Mouse (Mus musculus): Measurements from ENCODE around the gene Zkscan7. TPM values are rescaled to one million over a fixed set of nuclear protein-coding genes. Genes with fewer than 3 reads are reported as not detected.
"Not testable (repeated sequence)": the region's sequence is repeated elsewhere in the genome, so short reads cannot be mapped to it uniquely, and the experiment has no call there.

Zkscan7 gene
- polyA plus RNA-seq (2014; fragmentation: Nextera tagmentation; extraction: Ambion mirVana) = 5.5 and 5.7 TPM in 2 replicates

DNA sequence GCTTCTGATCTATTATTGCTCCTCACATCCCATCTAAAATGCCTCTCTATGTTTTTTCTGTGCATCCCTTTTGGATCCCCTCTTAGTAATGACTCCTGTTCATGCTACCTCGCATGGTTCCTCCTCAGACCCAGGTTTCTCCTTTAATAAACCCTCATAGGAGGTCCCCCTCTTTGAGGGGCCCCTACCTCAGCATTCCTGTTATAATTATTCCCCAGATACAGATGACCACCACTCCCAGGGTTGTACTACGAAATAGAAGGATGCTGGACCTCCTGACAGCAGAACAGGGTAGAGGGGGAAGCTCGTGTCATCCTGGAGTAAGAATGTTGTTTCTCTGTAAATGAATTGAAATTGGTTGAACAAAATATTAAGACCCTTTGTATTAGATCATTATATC lies at the start of gene Zkscan7:
TSS of gene Zkscan7 (plus strand) at position 301 of the 400 bp plus-strand sequence.
- H3K9ac ChIP-seq (ENCODE audit: low read length) = peak within 1 kb of the TSS; percentile 62; the same call in 1 of the 2 replicates
- no peaks in the 10 kb centered on the region for H3K27me3 ChIP-seq (ENCODE audit: control insufficient read depth, insufficient read depth, low read length)
- no peak for DNase-seq (ENCODE audit: low spot score)
- H3K4me2 ChIP-seq (ENCODE audit: low read depth, low read length, severe bottlenecking) = peak within 1 kb of the TSS; percentile 78
- H3K4me1 ChIP-seq (replicated peaks; ENCODE audit: control insufficient read depth, insufficient read depth, low read length) = no peaks in the 10 kb centered on the region; the same call in 1 of the 2 replicates
- no peaks in the 10 kb centered on the region for H3K36me3 ChIP-seq (ENCODE audit: control insufficient read depth, insufficient read depth, low read length)
- peak within 1 kb of the TSS; percentile 55 for H3K4me3 ChIP-seq (ENCODE audit: low read depth, low read length)
- 81% methylated on average over 3 of the region's 3 CpGs for WGBS
- no peak for ATAC-seq (replicated peaks; ENCODE audit: low FRiP score)
- no peak within 1 kb of the TSS for H3K27ac ChIP-seq (ENCODE audit: low read depth, low read length)
- no peaks in the 10 kb centered on the region for H3K9me3 ChIP-seq (ENCODE audit: control insufficient read depth, low read length)

DNA sequence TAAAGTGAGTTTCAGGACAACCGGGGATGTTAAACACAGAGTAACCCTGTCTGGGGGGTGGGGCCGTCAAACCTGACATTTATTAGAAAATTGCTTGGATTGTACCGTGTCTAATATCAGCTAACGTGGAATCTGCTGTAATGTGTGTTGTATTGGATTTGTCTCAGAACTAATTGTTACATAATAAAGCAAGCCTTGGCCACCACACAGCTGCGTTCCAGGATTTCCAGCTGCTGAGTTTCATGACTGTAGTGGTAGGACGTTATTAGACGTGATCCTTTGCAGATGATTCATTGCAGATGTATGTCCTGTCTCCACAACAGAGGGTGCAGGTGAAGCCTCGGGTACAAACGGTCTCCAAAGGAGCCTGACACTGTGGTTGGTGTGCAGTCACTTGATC lies 49.4 kb upstream of the Zkscan7 start:
- WGBS = 76% methylated on average over 9 of the region's 9 CpGs
- DNase-seq (ENCODE audit: low spot score) (no peak), ATAC-seq (replicated peaks; ENCODE audit: low FRiP score) (no peak)
- Histone ChIP-seq H3K9me3 (ENCODE audit: control insufficient read depth, low read length) (no peaks in the 10 kb centered on the region), H3K4me3 (ENCODE audit: low read depth, low read length) (no peak overlapping the region), H3K27me3 (ENCODE audit: control insufficient read depth, insufficient read depth, low read length) (no peaks in the 10 kb centered on the region), H3K4me2 (ENCODE audit: low read depth, low read length, severe bottlenecking) (no peak overlapping the region), H3K36me3 (ENCODE audit: control insufficient read depth, insufficient read depth, low read length) (no peaks in the 10 kb centered on the region), H3K4me1 (replicated peaks; ENCODE audit: control insufficient read depth, insufficient read depth, low read length) (no peaks in the 10 kb centered on the region), H3K27ac (ENCODE audit: low read depth, low read length) (no peak overlapping the region; the same call in 1 of the 2 replicates), H3K9ac (ENCODE audit: low read length) (no peak overlapping the region; the same call in 1 of the 2 replicates)

DNA sequence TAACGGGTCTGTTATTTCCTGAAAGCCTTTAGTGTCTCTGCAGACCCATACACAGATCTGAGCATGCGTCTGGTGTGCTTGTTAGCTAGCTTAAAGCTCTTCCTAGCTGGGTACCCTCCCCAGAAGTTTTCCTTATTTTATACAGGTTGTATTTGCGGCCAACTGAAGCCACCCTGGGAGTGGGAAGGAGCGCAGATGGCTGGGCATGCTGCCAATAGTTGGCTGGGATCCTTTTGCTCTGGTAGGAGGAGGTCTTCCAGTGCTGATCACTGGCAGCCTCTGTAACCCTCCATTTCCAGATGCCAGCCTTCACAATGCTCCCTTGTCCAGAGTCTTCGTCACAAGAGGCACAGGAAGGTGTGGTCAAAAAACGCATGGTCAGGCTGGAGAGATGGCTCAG lies 48.7 kb upstream of the Zkscan7 start:
- Histone ChIP-seq H3K36me3 (ENCODE audit: control insufficient read depth, insufficient read depth, low read length) (no peaks in the 10 kb centered on the region), H3K9me3 (ENCODE audit: control insufficient read depth, low read length) (no peaks in the 10 kb centered on the region), H3K9ac (ENCODE audit: low read length) (no peak overlapping the region), H3K27ac (ENCODE audit: low read depth, low read length) (peak overlapping the region; percentile 18; the same call in 1 of the 2 replicates), H3K4me1 (replicated peaks; ENCODE audit: control insufficient read depth, insufficient read depth, low read length) (no peaks in the 10 kb centered on the region), H3K27me3 (ENCODE audit: control insufficient read depth, insufficient read depth, low read length) (no peaks in the 10 kb centered on the region), H3K4me2 (ENCODE audit: low read depth, low read length, severe bottlenecking) (no peak overlapping the region), H3K4me3 (ENCODE audit: low read depth, low read length) (no peak overlapping the region)
- peak; percentile 44; the same call in 1 of the 2 replicates for ATAC-seq (replicated peaks; ENCODE audit: low FRiP score)
- DNase-seq (ENCODE audit: low spot score) = peak; percentile 64
- 55% methylated on average over 6 of the region's 6 CpGs for WGBS

DNA sequence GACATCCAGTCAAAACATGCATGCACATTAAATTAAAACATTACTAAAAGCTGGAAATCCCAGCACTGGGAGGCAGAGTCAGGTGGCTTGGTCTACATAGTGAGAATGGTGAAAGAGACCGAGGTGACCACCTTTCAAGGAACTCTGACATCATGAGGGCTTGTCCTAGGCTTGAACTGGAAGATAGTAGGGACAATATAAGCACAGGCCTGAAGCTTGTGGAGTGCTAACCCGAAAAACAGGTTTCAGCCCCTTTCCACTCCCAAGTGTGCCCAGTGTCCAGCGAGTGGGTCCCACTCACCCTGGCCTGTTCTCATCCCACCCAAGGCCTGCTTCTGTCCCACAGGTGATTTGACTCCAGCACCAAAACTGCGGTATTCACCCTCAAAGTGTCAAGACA lies 48.3 kb upstream of the Zkscan7 start:
- no peaks in the 10 kb centered on the region for H3K36me3 ChIP-seq (ENCODE audit: control insufficient read depth, insufficient read depth, low read length)
- ATAC-seq (replicated peaks; ENCODE audit: low FRiP score) (0 out of 2 replicates have a peak, but pooled peaks have one; percentile 10), DNase-seq (ENCODE audit: low spot score) (no peak)
- no peaks in the 10 kb centered on the region for H3K9me3 ChIP-seq (ENCODE audit: control insufficient read depth, low read length)
- H3K4me3 ChIP-seq (ENCODE audit: low read depth, low read length) = no peak overlapping the region
- H3K27ac ChIP-seq (ENCODE audit: low read depth, low read length) = peak overlapping the region; percentile 18; the same call in 1 of the 2 replicates
- H3K4me2 ChIP-seq (ENCODE audit: low read depth, low read length, severe bottlenecking) = no peak overlapping the region
- no peaks in the 10 kb centered on the region for H3K27me3 ChIP-seq (ENCODE audit: control insufficient read depth, insufficient read depth, low read length)
- WGBS = 90% methylated on average over 4 of the region's 4 CpGs
- H3K4me1 ChIP-seq (replicated peaks; ENCODE audit: control insufficient read depth, insufficient read depth, low read length) = no peaks in the 10 kb centered on the region
- no peak overlapping the region for H3K9ac ChIP-seq (ENCODE audit: low read length)

DNA sequence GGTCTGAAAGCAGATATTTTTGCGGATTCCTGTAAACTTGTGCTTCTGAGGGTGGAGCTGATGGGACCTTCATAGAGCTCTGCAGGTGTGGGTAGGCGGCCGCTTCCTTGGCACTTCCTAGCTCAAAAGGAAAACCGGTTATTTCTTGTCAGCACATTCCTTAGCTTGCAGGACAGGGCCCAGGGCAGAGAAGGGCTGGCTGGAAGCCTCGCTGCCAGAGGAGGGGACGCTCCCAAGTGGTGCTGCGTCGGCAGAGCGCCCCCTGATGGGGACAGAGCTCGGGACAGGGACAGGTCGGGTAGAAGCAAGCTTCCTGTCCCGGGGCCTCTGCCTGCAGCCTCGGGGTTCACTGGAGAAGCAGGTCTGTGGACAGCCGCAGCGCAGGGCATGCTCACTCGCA lies 47.8 kb upstream of the Zkscan7 start:
- H3K4me3 ChIP-seq (ENCODE audit: low read depth, low read length) = no peak overlapping the region
- WGBS = 28% methylated on average over 16 of the region's 16 CpGs
- H3K9me3 ChIP-seq (ENCODE audit: control insufficient read depth, low read length) = no peaks in the 10 kb centered on the region
- no peak overlapping the region for H3K27ac ChIP-seq (ENCODE audit: low read depth, low read length)
- DNase-seq (ENCODE audit: low spot score) (peak; percentile 71), ATAC-seq (replicated peaks; ENCODE audit: low FRiP score) (no peak; the same call in 1 of the 2 replicates)
- H3K36me3 ChIP-seq (ENCODE audit: control insufficient read depth, insufficient read depth, low read length) = no peaks in the 10 kb centered on the region
- no peak overlapping the region for H3K9ac ChIP-seq (ENCODE audit: low read length)
- H3K27me3 ChIP-seq (ENCODE audit: control insufficient read depth, insufficient read depth, low read length) = no peaks in the 10 kb centered on the region
- no peaks in the 10 kb centered on the region for H3K4me1 ChIP-seq (replicated peaks; ENCODE audit: control insufficient read depth, insufficient read depth, low read length)
- no peak overlapping the region for H3K4me2 ChIP-seq (ENCODE audit: low read depth, low read length, severe bottlenecking)

DNA sequence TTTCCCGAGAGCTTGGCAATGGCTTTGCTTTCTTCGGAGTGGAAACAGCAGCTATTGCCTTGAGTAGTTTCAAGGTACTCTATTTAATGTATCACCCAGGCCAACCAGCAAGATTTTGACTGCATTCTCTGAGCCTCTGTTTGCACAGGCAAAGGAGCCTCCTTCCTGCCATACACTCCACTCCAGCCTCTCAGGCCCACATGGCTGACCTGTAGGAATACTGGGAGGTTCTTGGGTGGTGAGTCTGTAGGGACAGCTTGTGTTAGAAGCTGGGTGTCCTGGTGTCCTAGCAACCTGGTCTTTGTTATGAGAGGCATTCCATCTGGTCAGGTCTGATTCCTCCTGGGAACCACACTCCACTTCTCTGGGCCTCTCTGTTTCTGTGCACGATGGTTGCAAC lies 41.7 kb upstream of the Zkscan7 start, which contains the start of gene Gm35549:
TSS of gene Gm35549 (minus strand) at position 276 of the 400 bp plus-strand sequence.
- no peak for DNase-seq (ENCODE audit: low spot score)
- no peak for ATAC-seq (replicated peaks; ENCODE audit: low FRiP score)
- Histone ChIP-seq H3K4me2 (ENCODE audit: low read depth, low read length, severe bottlenecking) (no peak within 1 kb of the TSS), H3K27me3 (ENCODE audit: control insufficient read depth, insufficient read depth, low read length) (no peaks in the 10 kb centered on the region), H3K4me1 (replicated peaks; ENCODE audit: control insufficient read depth, insufficient read depth, low read length) (no peaks in the 10 kb centered on the region), H3K36me3 (ENCODE audit: control insufficient read depth, insufficient read depth, low read length) (peaks cover 3% of the 10 kb centered on the region; the same call in 1 of the 2 replicates), H3K27ac (ENCODE audit: low read depth, low read length) (no peak within 1 kb of the TSS), H3K4me3 (ENCODE audit: low read depth, low read length) (no peak within 1 kb of the TSS), H3K9ac (ENCODE audit: low read length) (no peak within 1 kb of the TSS), H3K9me3 (ENCODE audit: control insufficient read depth, low read length) (no peaks in the 10 kb centered on the region)
- 90% methylated on average over 3 of the region's 3 CpGs for WGBS

DNA sequence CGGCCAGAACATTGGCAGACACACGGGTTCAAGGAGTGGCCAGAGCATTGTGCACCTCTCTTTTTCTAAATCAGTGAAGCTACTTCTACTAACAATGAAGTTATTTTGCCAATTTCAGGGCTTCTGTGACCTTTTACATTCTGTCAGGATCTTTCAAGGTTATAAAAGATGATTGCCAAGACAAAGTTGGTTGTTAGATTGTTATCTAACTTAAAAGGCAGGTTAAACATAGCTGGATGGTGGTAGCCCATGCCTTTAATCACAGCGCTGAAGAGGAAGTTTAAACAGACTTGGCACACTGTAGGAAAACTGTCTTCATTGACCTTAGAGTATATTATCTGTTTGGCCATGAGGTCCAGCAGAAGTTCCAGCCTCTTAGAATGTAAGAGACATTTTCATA lies 39.9 kb upstream of the Zkscan7 start:
- H3K4me3 ChIP-seq (ENCODE audit: low read depth, low read length) = no peak overlapping the region
- H3K9me3 ChIP-seq (ENCODE audit: control insufficient read depth, low read length) = no peaks in the 10 kb centered on the region
- 86% methylated on average over 3 of the region's 3 CpGs for WGBS
- no peaks in the 10 kb centered on the region for H3K4me1 ChIP-seq (replicated peaks; ENCODE audit: control insufficient read depth, insufficient read depth, low read length)
- H3K4me2 ChIP-seq (ENCODE audit: low read depth, low read length, severe bottlenecking) = no peak overlapping the region
- DNase-seq (ENCODE audit: low spot score) (no peak), ATAC-seq (replicated peaks; ENCODE audit: low FRiP score) (no peak)
- no peak overlapping the region for H3K27ac ChIP-seq (ENCODE audit: low read depth, low read length)
- no peaks in the 10 kb centered on the region for H3K27me3 ChIP-seq (ENCODE audit: control insufficient read depth, insufficient read depth, low read length)
- H3K36me3 ChIP-seq (ENCODE audit: control insufficient read depth, insufficient read depth, low read length) = peaks cover 15% of the 10 kb centered on the region; the same call in 1 of the 2 replicates
- H3K9ac ChIP-seq (ENCODE audit: low read length) = no peak overlapping the region

DNA sequence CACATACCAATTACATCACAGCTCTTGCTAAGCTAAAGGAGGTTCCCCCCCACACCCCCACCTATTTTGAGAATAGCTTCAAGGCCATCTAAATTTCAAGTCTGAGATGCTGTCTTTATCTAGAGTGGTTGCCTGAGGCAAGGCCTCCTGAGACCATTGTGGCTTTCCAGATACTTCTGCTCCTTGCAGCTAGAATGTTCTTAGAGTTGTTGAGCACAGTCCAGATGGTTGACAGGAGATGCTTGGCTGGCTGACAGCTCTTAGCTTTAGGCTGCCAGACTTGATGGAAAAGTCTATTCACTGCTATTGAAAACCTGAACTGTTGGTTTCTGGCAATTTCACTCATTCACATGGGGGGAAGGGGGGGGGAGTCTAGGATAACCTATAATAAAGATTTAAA lies 39.3 kb upstream of the Zkscan7 start:
- Histone ChIP-seq H3K4me2 (ENCODE audit: low read depth, low read length, severe bottlenecking) (no peak overlapping the region), H3K9ac (ENCODE audit: low read length) (no peak overlapping the region), H3K27ac (ENCODE audit: low read depth, low read length) (no peak overlapping the region), H3K36me3 (ENCODE audit: control insufficient read depth, insufficient read depth, low read length) (peaks cover 16% of the 10 kb centered on the region; the same call in 1 of the 2 replicates), H3K4me1 (replicated peaks; ENCODE audit: control insufficient read depth, insufficient read depth, low read length) (no peaks in the 10 kb centered on the region), H3K27me3 (ENCODE audit: control insufficient read depth, insufficient read depth, low read length) (no peaks in the 10 kb centered on the region), H3K4me3 (ENCODE audit: low read depth, low read length) (no peak overlapping the region), H3K9me3 (ENCODE audit: control insufficient read depth, low read length) (no peaks in the 10 kb centered on the region)
- no peak for ATAC-seq (replicated peaks; ENCODE audit: low FRiP score)
- no peak for DNase-seq (ENCODE audit: low spot score)

DNA sequence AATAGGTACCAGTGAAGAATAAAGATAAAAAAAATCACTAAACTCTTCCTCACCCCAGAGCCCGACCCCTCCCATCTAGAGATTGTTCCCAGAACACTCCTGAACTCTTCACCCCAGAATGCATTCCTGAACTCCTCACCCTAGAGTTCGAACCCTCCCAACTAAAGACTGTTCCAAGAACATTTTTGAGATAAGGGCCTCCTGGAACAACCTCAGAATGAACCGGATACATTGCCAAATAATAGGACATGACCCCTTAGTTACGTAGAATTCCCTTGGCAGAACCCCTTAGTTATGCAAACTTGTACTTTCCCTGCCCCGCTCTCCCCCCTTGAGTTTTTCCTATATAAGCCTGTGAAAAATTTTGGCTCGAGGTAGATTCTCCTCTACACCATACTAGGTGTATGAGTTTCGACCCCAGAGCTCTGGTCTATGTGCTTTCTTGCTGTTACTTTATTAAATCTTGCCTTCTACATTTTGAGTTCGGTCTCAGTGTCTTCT lies 37.6 kb upstream of the Zkscan7 start:
- H3K9me3 ChIP-seq (ENCODE audit: control insufficient read depth, low read length); H3K4me1 ChIP-seq (replicated peaks; ENCODE audit: control insufficient read depth, insufficient read depth, low read length); H3K4me2 ChIP-seq (ENCODE audit: low read depth, low read length, severe bottlenecking); DNase-seq (ENCODE audit: low spot score); H3K27ac ChIP-seq (ENCODE audit: low read depth, low read length); H3K4me3 ChIP-seq (ENCODE audit: low read depth, low read length); H3K27me3 ChIP-seq (ENCODE audit: control insufficient read depth, insufficient read depth, low read length); H3K9ac ChIP-seq (ENCODE audit: low read length); ATAC-seq (replicated peaks; ENCODE audit: low FRiP score): not testable (repeated sequence)
- WGBS = 94% methylated on average over 5 of the region's 8 CpGs
- H3K36me3 ChIP-seq (ENCODE audit: control insufficient read depth, insufficient read depth, low read length) = peaks cover 31% of the 10 kb centered on the region

All from forebrain, embryonic 11.5 days (tissue).